Mouse (Mus musculus) heart, adult 2 months (tissue): Measurements from ENCODE around the gene H2-T24.
"Not testable (repeated sequence)": the region's sequence is repeated elsewhere in the genome, so short reads cannot be mapped to it uniquely, and the experiment has no call there.

Experiments used
- CTCF ChIP-seq: fragments of 200-600 bp; IDR thresholded peaks from 2 replicates; pipeline ENCODE4 v1.8.1; 2022; ENCODE audit warnings: antibody characterized with exemption, mild to moderate bottlenecking, moderate library complexity
- EP300 ChIP-seq: fragments of 200-500 bp; IDR thresholded peaks from 2 replicates; pipeline ENCODE4 v1.6.1; 2011; ENCODE audit warnings: low read depth, low read length, control low read depth; ENCODE audit not compliant: insufficient read depth
- POLR2A ChIP-seq: fragments of 200-500 bp; IDR thresholded peaks from 2 replicates; pipeline ENCODE4 v1.6.1; 2011; ENCODE audit warnings: mild to moderate bottlenecking, low read depth, low read length, control low read depth; ENCODE audit not compliant: insufficient read depth

- peak; percentile 76 for TF ChIP-seq CTCF
- TF ChIP-seq POLR2A, EP300: not testable (repeated sequence)
Measured at GRCm38 (mm10) chr17:36031583-36032331, 11.4 kb upstream of the H2-T24 start.
